Comparison of ENCODE assay signal across 19 mouse cellular contexts in the genomic region with DNA sequence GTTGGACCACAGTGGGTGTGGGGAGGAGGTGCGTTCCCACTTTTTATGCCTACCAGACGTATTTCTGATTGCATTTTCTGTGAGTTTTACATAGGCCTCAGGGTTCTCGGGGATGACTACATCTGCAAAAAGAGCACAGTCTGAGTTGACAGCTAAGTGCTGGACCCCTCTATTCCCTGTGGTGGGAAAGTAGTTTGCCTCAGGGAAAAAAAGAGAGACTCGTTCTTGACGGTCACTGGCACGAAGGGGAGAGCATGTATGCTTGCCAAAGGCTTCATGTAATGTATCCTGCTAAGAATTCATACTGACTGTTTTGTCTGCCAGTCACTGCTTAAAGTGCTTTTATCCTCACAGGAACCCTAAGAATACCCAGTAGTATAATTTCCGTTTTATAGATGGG. TPM values are rescaled to one million over a fixed set of nuclear protein-coding genes. Genes with fewer than 3 reads are reported as not detected.
"Had no signal": no experiment of that assay in that cellular context is flagged by ENCODE, and none has a peak within 500 bp of the region (broad histone marks: within the 10 kb centered on the region; RNA-seq: fewer than 3 reads in every experiment).

No protein-coding gene starts in this region.

- H3K9me3 ChIP-seq: midbrain, embryonic 10.5 days; midbrain, embryonic 13.5 days; neural tube, embryonic 13.5 days; neural tube, embryonic 15.5 days had no signal

- H3K9ac ChIP-seq: lung, embryonic 14.5 days; midbrain, embryonic 13.5 days; neural tube, embryonic 13.5 days; neural tube, embryonic 15.5 days had no signal

- H3K4me2 ChIP-seq: lung, embryonic 14.5 days; midbrain, embryonic 13.5 days; neural tube, embryonic 13.5 days; neural tube, embryonic 15.5 days had no signal

- H3K4me3 ChIP-seq: midbrain, embryonic 10.5 days; midbrain, embryonic 13.5 days; myocyte; neural tube, embryonic 13.5 days; neural tube, embryonic 15.5 days had no signal

- H3K36me3 ChIP-seq: midbrain, embryonic 10.5 days had no signal

- ATAC-seq: midbrain, embryonic 13.5 days; midbrain, embryonic 16.5 days had no signal

- H3K27ac ChIP-seq: midbrain, embryonic 10.5 days; midbrain, embryonic 13.5 days; neural tube, embryonic 13.5 days; neural tube, embryonic 15.5 days had no signal

- H3K4me1 ChIP-seq: midbrain, embryonic 10.5 days; midbrain, embryonic 13.5 days; neural tube, embryonic 15.5 days had no signal

- DNase-seq: lung, adult 18-20 months; lung, embryonic 14.5 days; lung, postnatal 10 days; lung, postnatal 4 days; right cerebral cortex, adult 18-20 months; right cerebral cortex, postnatal 25 days; right cerebral cortex, postnatal 4 days; spleen, adult 18-20 months; thymus, adult 18-20 months; thymus, postnatal 14 days; thymus, postnatal 36 days had no signal

- H3K27me3 ChIP-seq: midbrain, embryonic 13.5 days; neural tube, embryonic 13.5 days; neural tube, embryonic 15.5 days had no signal

RNA-seq across cellular contexts. Expression of a gene that starts 23.8 kb away (rescaled TPM):
- polyA plus RNA-seq: midbrain, embryonic 10.5 days; neural tube, embryonic 11.5 days; small intestine, adult 2 months had no signal
